Mouse (Mus musculus) layer of hippocampus, adult 11-12 months (tissue): ENCODE data around the gene C1ra.
"Not testable (repeated sequence)": the region's sequence is repeated elsewhere in the genome, so short reads cannot be mapped to it uniquely, and the experiment has no call there.

Experiments
- DNase-seq: peaks from one replicate; pipeline ENCODE4 v3.0.0; 2022; ENCODE audit warnings: low spot score

C1ra gene

GRCm38 (mm10) chr6:124485414-124486144, 26.6 kb upstream of the C1ra start:
- no peak for DNase-seq

GRCm38 (mm10) chr6:124487509-124487908, 24.7 kb upstream of the C1ra start:
- DNase-seq, result no peak

GRCm38 (mm10) chr6:124488952-124489351, 23.3 kb upstream of the C1ra start:
- no peak for DNase-seq

- DNase-seq, result no peak
These were observed 20.8 kb upstream of the C1ra start for GRCm38 (mm10) chr6:124491427-124491826.

- DNase-seq, result peak; percentile 80
These were observed 19.2 kb upstream of the C1ra start, which contains the start of gene C1rl for GRCm38 (mm10) chr6:124492842-124493561. TSS of gene C1rl (plus strand) at chr6:124493113.

- no peak for DNase-seq
These were observed 18.3 kb upstream of the C1ra start for GRCm38 (mm10) chr6:124493886-124494285.

- no peak for DNase-seq
These were observed 16.2 kb upstream of the C1ra start for GRCm38 (mm10) chr6:124496054-124496453.

- DNase-seq, result no peak
These were observed 12.2 kb upstream of the C1ra start for GRCm38 (mm10) chr6:124499914-124500566.

GRCm38 (mm10) chr6:124501473-124501872, 10.7 kb upstream of the C1ra start:
- no peak for DNase-seq

GRCm38 (mm10) chr6:124502021-124502420, 10.2 kb upstream of the C1ra start:
- DNase-seq, result no peak

GRCm38 (mm10) chr6:124505028-124505427, 7.2 kb upstream of the C1ra start:
- DNase-seq, result peak; percentile 49

- DNase-seq, result no peak
These were observed 5.2 kb upstream of the C1ra start for GRCm38 (mm10) chr6:124506991-124507390.

GRCm38 (mm10) chr6:124508292-124508691, 3.9 kb upstream of the C1ra start:
- DNase-seq, result no peak

GRCm38 (mm10) chr6:124509192-124509591, 3.0 kb upstream of the C1ra start:
- not testable (repeated sequence) for DNase-seq

- DNase-seq, result no peak
These were observed 269 bp upstream of the C1ra start for GRCm38 (mm10) chr6:124511936-124512335.

GRCm38 (mm10) chr6:124517733-124518132, 5.5 kb downstream of the C1ra start:
- DNase-seq, result not testable (repeated sequence)

- DNase-seq, result peak; percentile 35
These were observed 9.9 kb downstream of the C1ra start for GRCm38 (mm10) chr6:124522082-124522481.

- DNase-seq, result no peak
These were observed 15.7 kb downstream of the C1ra start for GRCm38 (mm10) chr6:124527881-124528280.

GRCm38 (mm10) chr6:124531077-124531476, 18.9 kb downstream of the C1ra start:
- DNase-seq, result no peak

GRCm38 (mm10) chr6:124536125-124536829, 24.1 kb downstream of the C1ra start:
- DNase-seq, result not testable (repeated sequence)

GRCm38 (mm10) chr6:124541176-124541575, 29.0 kb downstream of the C1ra start:
- not testable (repeated sequence) for DNase-seq

GRCm38 (mm10) chr6:124542284-124542683, 30.1 kb downstream of the C1ra start, which contains the start of gene C1s1:
TSS of gene C1s1 (minus strand) at chr6:124542359.
- peak; percentile 58 for DNase-seq
